Mouse (Mus musculus) kidney, postnatal 36 days (tissue): ENCODE data around the gene Lman1l.

ENCODE experiments used
- DNase-seq, 2 experiments: peaks; one replicate each; pipeline ENCODE4 v3.0.0; 2021 to 2022; ENCODE audit warnings: mixed read lengths in 2 of 2

Lman1l gene

DNA sequence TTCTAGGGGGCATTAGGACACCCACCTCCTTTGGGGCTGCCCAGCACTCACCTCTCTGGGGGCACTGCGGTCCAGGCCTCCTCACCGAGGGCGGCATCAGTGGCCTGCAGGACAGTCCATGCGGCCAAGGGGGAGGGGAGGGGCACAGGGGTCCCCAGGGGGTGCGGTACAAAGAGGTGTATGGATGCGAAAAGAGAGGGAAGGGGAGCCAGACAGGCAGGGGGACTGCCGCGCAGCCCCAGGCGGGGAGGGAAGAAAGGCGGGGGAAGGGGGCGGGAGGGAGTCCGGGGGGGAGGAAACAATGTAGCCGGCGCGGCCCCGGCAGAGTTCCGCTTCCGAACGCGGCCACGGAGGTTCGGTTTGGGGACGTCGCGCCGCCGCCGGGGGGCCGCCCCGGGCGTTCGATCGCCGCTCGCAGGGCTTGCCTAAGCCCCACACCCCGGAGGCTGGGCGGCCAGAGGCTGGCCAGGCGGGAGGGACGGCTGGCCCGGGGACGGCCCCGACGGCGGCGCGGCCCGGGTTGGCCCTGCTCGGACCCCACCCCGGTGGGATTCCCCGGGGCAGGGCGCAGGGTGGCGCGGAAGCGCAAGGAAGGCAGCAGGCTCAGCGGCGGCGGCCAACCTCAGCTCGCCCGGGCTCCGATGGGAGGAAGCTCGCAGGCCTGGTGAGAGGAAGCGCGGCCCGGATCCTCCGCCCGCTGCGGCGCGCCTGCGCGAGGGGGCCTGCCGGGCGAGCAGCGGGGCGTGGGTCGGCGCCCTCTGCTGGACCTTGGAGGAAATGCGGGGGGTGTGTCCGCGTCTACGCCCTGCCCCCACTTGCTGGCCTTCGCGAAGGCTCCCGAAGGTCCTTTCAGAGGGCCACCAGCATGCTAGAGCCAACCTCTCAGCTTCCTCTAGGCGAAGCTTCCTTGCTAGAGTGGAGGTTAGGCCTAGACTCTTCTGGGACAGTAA lies 24.6 kb upstream of the Lman1l start:
- DNase-seq: peak; percentile 92 to 95

- DNase-seq: peak in 1 of 2 experiments; percentile 38
These were observed 23.9 kb upstream of the Lman1l start for GRCm38 (mm10) chr9:57644442-57644943.

GRCm38 (mm10) chr9:57643856-57644180 lies 23.2 kb upstream of the Lman1l start:
- DNase-seq: peak in 1 of 2 experiments; percentile 35

GRCm38 (mm10) chr9:57643169-57643855 lies 22.7 kb upstream of the Lman1l start:
- DNase-seq: peak; percentile 46 to 51

DNA sequence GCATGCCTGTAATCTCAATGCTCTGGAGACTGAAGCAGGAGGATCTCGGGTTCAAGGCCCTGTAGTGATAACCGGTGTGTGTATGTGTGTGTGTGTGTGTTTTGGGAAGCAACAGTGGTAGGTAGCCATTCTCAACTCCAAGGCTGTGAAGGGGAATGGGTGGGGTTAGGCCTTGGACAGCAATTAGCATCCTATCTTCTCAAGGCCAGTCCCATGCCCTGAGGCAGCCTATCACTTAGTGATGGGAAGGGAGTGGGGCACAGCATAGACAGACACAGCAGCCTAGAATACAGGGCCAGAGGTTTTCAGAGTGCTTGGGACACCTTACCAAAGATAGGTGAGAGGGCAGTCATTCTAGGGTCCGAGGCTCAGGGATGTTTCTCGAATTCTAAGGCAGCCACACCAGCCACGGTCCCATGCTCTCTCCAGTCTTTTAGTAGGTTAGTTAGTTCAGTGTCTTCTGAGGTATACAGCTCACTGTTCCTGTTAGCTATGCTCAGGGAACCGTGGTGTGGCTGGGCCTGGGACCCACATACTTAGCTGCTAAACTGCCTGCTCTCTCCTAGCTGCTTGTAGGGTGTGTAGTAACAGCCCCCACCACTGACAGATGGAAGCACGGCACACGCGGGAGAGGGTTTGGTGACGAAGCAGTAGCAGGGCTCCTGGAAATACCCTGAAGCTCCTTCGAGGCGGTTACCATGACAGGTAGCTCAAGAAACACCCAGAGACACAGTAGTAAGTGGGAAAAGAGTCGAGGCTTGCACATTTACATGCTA lies 21.4 kb upstream of the Lman1l start:
- DNase-seq: no peak

DNA sequence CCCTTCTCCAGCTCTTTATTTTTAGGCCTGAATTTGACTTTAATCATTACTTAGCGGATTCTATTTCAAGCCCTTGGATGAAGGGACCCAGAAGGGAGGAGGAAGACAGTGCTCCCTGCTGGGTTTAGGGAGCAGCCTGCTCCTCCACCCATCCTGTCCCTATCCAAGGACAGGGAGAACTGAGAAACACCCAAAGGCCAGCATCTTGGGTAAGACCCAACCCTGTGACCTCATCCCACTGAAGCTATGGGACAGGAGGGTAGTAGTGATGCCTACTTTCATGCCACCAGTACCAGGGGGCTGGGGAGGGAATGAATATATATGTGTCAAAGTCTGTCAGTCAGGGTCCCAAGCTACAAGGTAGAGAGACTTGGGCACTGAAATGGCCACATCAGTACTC lies 20.4 kb upstream of the Lman1l start:
- no peak for DNase-seq

DNA sequence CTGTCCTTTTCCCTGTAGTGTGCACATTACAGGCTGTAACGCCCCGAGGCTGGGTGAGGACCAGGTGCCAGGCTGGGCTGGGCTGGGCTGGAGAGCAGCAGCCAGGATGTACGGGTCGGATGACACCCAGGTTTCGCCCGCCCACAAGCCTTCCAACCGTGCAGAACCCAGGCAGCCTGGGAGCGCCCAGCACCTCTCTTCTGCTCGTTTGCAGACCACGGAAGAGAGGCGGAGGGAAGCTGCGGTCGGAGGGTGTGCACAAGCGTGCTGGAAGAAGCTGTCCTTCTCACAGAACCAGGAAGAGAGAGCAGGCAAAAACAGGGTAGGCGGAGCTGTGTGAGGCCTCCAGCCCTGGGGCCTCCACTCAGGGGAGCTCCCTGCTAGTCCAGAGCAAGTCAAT lies 19.8 kb upstream of the Lman1l start:
- peak; percentile 54 to 68 for DNase-seq

DNA sequence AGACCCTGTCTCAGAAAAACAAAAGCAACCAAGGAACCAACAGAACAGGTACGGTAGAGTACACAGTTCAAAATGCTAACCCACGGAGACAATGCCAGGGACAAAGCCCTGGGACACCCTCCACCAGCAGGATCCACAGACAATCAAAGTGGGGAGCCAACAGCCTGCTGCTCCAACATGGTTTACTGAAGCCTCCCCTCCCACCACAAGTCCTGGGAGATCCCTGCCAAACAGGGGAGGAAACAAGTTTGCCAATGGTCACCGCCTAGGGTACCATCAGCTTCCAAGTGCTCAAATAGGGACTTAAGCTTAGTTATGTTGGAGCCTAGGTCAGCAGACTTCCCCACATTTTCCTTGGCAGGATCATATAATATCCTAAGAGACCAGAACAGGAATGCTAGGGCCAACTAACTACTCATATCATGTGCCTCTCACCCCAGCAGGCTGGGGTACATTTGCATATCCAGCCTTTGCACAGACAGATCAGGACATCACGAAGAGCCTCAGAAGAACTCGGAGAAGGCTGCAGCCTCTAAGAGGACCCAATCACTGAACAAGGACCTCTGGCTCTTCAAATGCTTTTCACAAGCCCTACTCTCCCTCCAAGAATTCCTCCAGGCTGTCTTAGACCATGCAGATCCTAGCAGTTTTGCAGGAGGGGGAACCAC lies 19.2 kb upstream of the Lman1l start:
- DNase-seq: no peak

DNA sequence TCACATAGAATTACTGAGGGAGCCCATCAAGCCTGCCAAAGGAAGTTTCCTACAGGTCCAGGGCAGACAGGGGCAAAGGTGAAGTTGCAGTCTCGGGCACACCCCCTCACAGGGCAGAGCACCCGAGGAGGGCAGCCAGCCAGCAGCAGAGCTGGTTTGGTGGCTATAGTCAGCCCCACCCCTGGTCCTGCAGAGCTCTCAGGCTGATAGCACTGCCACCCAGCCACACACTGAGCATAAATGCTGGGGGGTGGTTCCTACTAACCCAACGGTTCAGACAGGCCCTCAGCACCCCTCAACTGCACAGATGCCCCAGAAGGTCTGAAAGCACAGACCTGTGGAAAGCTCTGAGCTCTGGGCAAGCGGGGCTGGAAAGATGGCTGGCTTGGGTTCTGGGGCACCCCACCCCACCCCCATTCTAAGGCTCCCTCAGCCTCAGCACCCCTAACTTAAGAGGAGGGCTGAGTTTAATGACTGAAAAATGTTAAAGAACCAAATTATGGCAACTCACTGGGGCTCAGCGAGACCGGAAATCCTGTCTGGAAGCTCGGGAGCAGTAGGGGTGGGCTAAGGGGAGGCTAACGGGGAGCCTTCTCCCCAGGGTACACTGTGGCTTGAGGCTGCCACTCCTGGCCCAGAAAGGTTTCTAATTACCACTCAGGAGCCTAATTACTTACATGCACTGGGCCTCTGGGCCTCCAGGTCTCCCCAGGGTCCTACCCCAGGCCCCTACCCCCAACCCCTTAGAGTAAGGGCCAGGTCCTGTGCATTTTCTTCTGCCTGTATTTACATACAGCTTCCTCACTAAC lies 18.3 kb upstream of the Lman1l start:
- peak; percentile 90 to 91 for DNase-seq

DNA sequence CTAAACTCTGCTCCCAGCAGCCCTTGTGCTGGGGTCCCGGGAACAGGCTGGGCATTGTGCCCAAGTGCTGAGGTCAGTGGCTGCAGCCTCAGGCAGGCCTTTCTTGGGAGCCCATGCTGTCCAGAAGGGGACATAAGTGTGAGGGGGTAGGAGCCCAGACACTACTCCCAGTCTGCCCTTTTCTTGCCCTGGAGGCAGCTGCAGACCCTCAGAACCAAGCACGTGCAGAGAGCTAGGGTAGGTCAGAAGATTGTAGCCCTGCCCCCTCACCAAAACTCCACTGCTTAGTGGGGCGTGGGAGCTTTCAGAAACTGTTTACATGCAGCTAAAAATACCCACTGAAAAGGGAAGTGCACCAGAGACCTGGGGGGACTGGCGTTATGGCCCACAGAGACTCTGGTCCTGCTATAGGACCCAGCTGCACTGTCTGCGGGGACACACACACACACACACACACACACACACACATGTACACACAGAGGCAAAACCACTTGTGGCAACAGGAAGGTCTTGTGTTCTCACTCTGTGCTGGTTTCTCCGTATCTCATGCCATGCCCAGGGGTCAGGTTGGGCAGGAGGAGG lies 17.3 kb upstream of the Lman1l start:
- DNase-seq: peak; percentile 84 to 86

DNA sequence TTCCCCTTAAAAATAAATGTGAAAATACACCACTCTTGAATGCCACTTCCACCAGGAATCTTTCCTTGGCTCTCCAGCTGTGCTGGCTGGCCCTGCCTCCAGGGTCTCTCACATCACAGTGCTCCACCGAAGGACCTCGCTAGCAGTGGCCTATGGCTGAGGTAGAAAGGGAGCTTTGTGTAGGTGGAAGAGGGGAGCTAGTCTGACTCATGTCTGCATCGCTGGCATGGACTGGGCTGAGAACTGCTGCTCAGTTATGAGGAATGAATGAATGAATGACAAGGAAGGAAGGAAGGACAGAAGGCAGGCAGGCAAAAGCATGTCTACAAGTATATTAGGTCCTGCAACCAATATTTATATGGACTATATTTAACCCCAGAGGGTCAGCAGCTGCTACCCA lies 16.7 kb upstream of the Lman1l start:
- no peak for DNase-seq

DNA sequence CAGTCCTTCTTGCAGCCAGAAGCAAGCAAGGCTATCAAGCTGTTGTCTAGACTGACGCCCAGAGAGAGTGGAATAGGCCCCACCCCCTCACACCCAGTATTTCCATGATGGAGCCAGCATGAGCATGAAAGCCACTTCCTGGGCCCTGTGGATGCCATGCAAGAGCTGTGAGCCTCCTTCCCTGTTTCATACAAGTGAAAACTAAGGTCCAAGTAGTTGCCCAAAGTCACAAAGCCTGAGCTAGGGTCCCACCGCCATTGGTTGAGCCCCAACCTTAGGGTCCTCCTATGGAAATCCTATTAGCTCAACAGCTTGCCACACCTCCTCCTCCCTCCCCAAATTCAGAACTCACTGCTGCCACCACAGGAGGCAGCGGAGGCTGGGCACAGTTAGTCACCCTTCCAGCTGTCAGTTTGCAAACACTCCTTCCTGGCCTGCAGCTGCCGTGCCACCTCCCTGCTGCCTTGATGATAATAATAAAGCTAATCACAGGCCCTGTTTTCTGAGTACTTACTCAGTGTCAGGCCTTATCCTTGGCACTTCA lies 13.0 kb upstream of the Lman1l start:
- DNase-seq: no peak

GRCm38 (mm10) chr9:57629118-57629874 lies 8.7 kb upstream of the Lman1l start:
- peak; percentile 65 to 87 for DNase-seq

- DNase-seq: no peak
These were observed 8.1 kb upstream of the Lman1l start for GRCm38 (mm10) chr9:57628717-57629116.

DNA sequence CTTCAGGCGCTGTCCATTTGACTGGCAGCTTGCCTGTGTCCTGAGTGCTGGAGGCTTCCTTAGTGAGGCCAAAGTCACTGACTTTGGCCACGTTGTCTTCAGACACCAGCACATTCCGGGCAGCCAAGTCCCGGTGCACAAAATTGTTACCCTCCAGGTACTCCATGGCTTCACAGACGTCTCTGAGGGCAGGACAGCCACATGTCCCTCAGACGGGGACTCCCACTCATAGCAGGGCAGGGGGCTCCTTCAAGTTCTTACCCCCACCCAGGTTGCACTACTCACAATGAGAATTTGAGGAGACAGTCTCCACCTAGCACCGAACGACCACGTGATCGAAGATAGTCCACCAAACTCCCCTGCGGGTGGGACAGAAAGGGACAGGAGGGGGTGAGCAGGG lies 7.3 kb upstream of the Lman1l start:
- DNase-seq: no peak

DNA sequence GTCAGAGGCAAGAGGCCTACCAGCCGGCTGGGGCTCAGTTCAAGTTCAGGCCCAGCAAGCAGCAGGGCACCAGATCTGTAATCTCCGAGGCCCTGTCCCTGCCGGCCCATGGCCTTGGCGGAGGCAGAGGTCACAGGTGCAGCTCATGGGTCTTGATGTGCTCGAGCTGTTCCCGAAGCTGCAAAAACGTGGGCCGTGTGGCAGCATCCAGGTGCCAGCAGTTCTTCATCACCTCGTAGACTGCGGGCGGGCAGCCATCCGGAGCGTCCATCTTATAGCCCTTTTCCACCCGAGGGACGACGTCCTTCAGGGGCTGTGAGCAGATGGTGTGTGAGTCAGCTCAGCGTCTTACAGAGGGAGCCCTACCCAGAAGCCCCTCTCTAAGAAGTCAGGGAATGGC lies 6.6 kb upstream of the Lman1l start:
- DNase-seq: no peak

GRCm38 (mm10) chr9:57625674-57626500 lies 5.3 kb upstream of the Lman1l start:
- no peak for DNase-seq

DNA sequence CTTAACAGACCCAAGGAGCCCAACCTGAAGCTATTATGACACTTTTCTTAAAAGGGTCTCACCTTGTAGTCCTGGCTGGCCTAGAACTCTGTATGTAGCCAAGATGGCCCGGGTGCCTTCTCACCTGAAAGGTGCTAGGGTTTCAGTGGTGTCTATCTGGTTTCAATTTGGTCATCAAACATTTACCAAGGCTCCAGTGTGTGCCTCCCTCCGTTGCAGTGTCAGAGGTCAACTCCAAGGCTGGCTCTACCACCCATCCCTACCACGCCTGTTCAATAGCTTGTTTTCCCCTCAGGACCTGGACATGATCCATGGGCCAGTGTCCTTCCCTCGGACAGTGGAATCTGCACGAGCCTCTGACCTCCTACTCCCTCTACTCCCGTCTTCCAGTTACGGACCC lies 3.7 kb upstream of the Lman1l start:
- no peak for DNase-seq

DNA sequence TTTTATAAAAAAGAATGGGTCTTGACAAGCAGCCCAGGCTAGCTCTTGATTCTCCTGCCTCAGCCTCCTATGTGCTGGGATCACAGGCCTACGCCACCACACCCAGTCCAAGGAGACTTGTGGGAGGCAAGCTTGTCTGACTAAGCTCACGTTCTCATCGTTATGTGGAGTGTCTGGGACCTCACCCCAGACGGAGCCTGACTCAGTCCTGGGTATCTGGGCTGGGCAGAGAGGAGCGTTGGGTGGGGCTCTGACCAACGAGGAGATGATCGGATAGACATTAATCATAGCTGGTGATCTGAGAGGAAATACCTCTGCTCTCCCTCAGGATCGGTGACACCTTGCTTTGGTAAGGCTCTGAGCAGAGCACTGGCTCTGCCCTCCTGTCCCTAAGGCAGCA lies 1.7 kb downstream of the Lman1l start:
- no peak for DNase-seq
